ENCODE assay signal across 8 mouse cellular contexts in genomic region chr16:78644710-78645109, GRCm38 (mm10).
DNase-seq lines count a peak whose midpoint lies in the region; ATAC-seq and TF ChIP-seq lines count a peak whose summit lies in the region.

No protein-coding gene starts in this region.

- H3K27me3 ChIP-seq in lung, embryonic 14.5 days (ENCODE audit: insufficient read depth, low read length) = no peaks in the 10 kb centered on the region

- H3K4me2 ChIP-seq in lung, embryonic 14.5 days = no peak overlapping the region

- H3K36me3 ChIP-seq in lung, embryonic 14.5 days (ENCODE audit: insufficient read depth) = no peaks in the 10 kb centered on the region

- no peak overlapping the region for H3K27ac ChIP-seq in lung, embryonic 14.5 days (ENCODE audit: low read depth)

- peak; percentile 23 for DNase-seq in gastrocnemius, postnatal 10 days
- no peak for DNase-seq in gastrocnemius, adult 8-10 months (ENCODE audit: low spot score in 2 of 2)
- peak; percentile 55 for DNase-seq in lung, embryonic 14.5 days
- no peak for DNase-seq in lung, adult 18-20 months
- DNase-seq in R1 (ENCODE audit: low read depth, low spot score) = peak; percentile 63
- peak; percentile 29 for DNase-seq in lung, postnatal 36 days
- no peak for DNase-seq in ovary, postnatal 10 days (ENCODE audit: low spot score)
- no peak for DNase-seq in urinary bladder, postnatal 25 days (ENCODE audit: low spot score)

- peak; percentile 49 for TF ChIP-seq CTCF in lung, embryonic 14.5 days (IDR thresholded peaks at IDR 0.05; ENCODE audit: low read depth)

- no peaks in the 10 kb centered on the region for H3K9me3 ChIP-seq in lung, embryonic 14.5 days (ENCODE audit: low read depth, low read length)

- no peaks in the 10 kb centered on the region for H3K4me1 ChIP-seq in lung, embryonic 14.5 days (ENCODE audit: insufficient read depth)

- no peak for ATAC-seq in lung, embryonic 14.5 days (ENCODE audit: insufficient read depth)

- 0% methylated on average over 1 of the region's 1 CpGs for WGBS in lung, embryonic 14.5 days

- no peak overlapping the region for H3K4me3 ChIP-seq in lung, embryonic 14.5 days (ENCODE audit: low read depth, low read length)

- H3K9ac ChIP-seq in lung, embryonic 14.5 days = no peak overlapping the region

Comparison
In these comparisons a context has a peak if more than half of its experiments do, and no peak if none do; other contexts are left out.
1. DNase-seq: peak in gastrocnemius, postnatal 10 days (single experiment), lung, embryonic 14.5 days (single experiment), R1 (single experiment) and lung, postnatal 36 days (single experiment); none in gastrocnemius, adult 8-10 months (0 of 2), lung, adult 18-20 months (0 of 2), ovary, postnatal 10 days (single experiment) and urinary bladder, postnatal 25 days (single experiment).